Mouse (Mus musculus) liver, embryonic 15.5 days (tissue): ENCODE results near the gene Ophn1. TPM values are rescaled to one million over a fixed set of nuclear protein-coding genes. Genes with fewer than 3 reads are reported as not detected.

ENCODE experiments used
- ATAC-seq: fragments of 200-750 bp; cut with Nextera tagmentation; 2 replicates; pipeline ENCODE4 v1.8.0; 2017; ENCODE audit warnings: moderate number of reproducible peaks, mild to moderate bottlenecking, moderate library complexity; ENCODE audit not compliant: insufficient read depth
- H3K27ac ChIP-seq: fragments of 300-500 bp; sonication (generic); replicated peaks from 2 replicates; pipeline ENCODE4 v1.5.1; 2015; ENCODE audit warnings: mild to moderate bottlenecking, inconsistent platforms
- H3K27me3 ChIP-seq: fragments of 300-500 bp; sonication (generic); 2 replicates; pipeline ENCODE4 v1.6.1; 2015; ENCODE audit warnings: mild to moderate bottlenecking, inconsistent platforms
- H3K36me3 ChIP-seq: fragments of 300-500 bp; sonication (generic); replicated peaks from 2 replicates; pipeline ENCODE4 v1.6.1; 2015; ENCODE audit warnings: moderate library complexity, mild to moderate bottlenecking, inconsistent platforms
- H3K4me1 ChIP-seq: fragments of 300-500 bp; sonication (generic); replicated peaks from 2 replicates; pipeline ENCODE4 v1.6.1; 2015; ENCODE audit warnings: inconsistent platforms
- H3K4me2 ChIP-seq: fragments of 300-500 bp; sonication (generic); 2 replicates; pipeline ENCODE4 v1.6.1; 2015; ENCODE audit warnings: moderate library complexity, mild to moderate bottlenecking, inconsistent platforms
- H3K4me3 ChIP-seq: fragments of 300-500 bp; sonication (generic); replicated peaks from 2 replicates; pipeline ENCODE4 v1.5.1; 2015; ENCODE audit warnings: mild to moderate bottlenecking, inconsistent platforms
- H3K9ac ChIP-seq: fragments of 300-500 bp; sonication (generic); 2 replicates; pipeline ENCODE4 v1.6.1; 2015; ENCODE audit warnings: moderate library complexity, mild to moderate bottlenecking, inconsistent platforms
- H3K9me3 ChIP-seq: fragments of 300-500 bp; sonication (generic); replicated peaks from 2 replicates; pipeline ENCODE4 v1.6.1; 2016; ENCODE audit warnings: inconsistent platforms
- WGBS: fragments of 180-500 bp; shearing (Covaris S2); methylation state at CpG from one replicate; pipeline ENCODE4 v1.1.7; 2015; ENCODE audit warnings: mixed read lengths; ENCODE audit not compliant: insufficient replicate concordance; 5-methylcytosine and 5-hydroxymethylcytosine counted together
- polyA plus RNA-seq: library from polyadenylated mRNA; unstranded; fragments of >200 nt; fragmentation: Nextera tagmentation; extraction: Ambion mirVana; gene quantifications from 2 replicates; pipeline ENCODE4 v1.2.1, GENCODE M21; 2015

The Ophn1 gene
- polyA plus RNA-seq, 1 experiment from 2014 or later = 1.7 TPM

- Histone ChIP-seq H3K9ac (no peak overlapping the region), H3K4me1 (no peaks in the 10 kb centered on the region), H3K27ac (no peak overlapping the region), H3K4me2 (no peak overlapping the region), H3K36me3 (no peaks in the 10 kb centered on the region), H3K9me3 (no peaks in the 10 kb centered on the region), H3K27me3 (no peaks in the 10 kb centered on the region; the same call in 1 of the 2 replicates), H3K4me3 (no peak overlapping the region)
- 76% methylated on average over 1 of the region's 1 CpGs for WGBS
- no peak for ATAC-seq
Measured at GRCm38 (mm10) chrX:98835989-98836388, 54.8 kb downstream of the Ophn1 start.

- Histone ChIP-seq H3K9me3 (no peaks in the 10 kb centered on the region), H3K27me3 (no peaks in the 10 kb centered on the region), H3K27ac (no peak overlapping the region), H3K36me3 (no peaks in the 10 kb centered on the region), H3K4me1 (no peaks in the 10 kb centered on the region), H3K9ac (no peak overlapping the region), H3K4me2 (no peak overlapping the region), H3K4me3 (no peak overlapping the region)
- ATAC-seq = no peak
Measured at GRCm38 (mm10) chrX:98803813-98804212, 87.0 kb downstream of the Ophn1 start.

GRCm38 (mm10) chrX:98774247-98774950, 116.4 kb downstream of the Ophn1 start:
- Histone ChIP-seq H3K4me1 (no peaks in the 10 kb centered on the region), H3K4me3 (no peak overlapping the region), H3K27ac (no peak overlapping the region), H3K27me3 (no peaks in the 10 kb centered on the region), H3K36me3 (no peaks in the 10 kb centered on the region), H3K9ac (no peak overlapping the region), H3K4me2 (no peak overlapping the region), H3K9me3 (no peaks in the 10 kb centered on the region)
- WGBS = 28% methylated on average over 4 of the region's 4 CpGs
- no peak for ATAC-seq

- H3K9me3 ChIP-seq = no peaks in the 10 kb centered on the region
- H3K4me3 ChIP-seq = no peak overlapping the region
- no peaks in the 10 kb centered on the region for H3K36me3 ChIP-seq
- no peaks in the 10 kb centered on the region for H3K4me1 ChIP-seq
- H3K9ac ChIP-seq = no peak overlapping the region
- no peak overlapping the region for H3K4me2 ChIP-seq
- 50% methylated on average over 2 of the region's 2 CpGs for WGBS
- no peak overlapping the region for H3K27ac ChIP-seq
- H3K27me3 ChIP-seq = no peaks in the 10 kb centered on the region
- ATAC-seq = no peak
Measured at GRCm38 (mm10) chrX:98755089-98755488, 135.7 kb downstream of the Ophn1 start.

GRCm38 (mm10) chrX:98751279-98751817, 139.5 kb downstream of the Ophn1 start:
- H3K27ac ChIP-seq = no peak overlapping the region
- no peaks in the 10 kb centered on the region for H3K4me1 ChIP-seq
- 43% methylated on average over 1 of the region's 1 CpGs for WGBS
- no peak overlapping the region for H3K9ac ChIP-seq
- no peaks in the 10 kb centered on the region for H3K9me3 ChIP-seq
- no peaks in the 10 kb centered on the region for H3K27me3 ChIP-seq
- H3K4me3 ChIP-seq = no peak overlapping the region
- ATAC-seq = no peak
- H3K4me2 ChIP-seq = no peak overlapping the region
- H3K36me3 ChIP-seq = no peaks in the 10 kb centered on the region

- no peak overlapping the region for H3K9ac ChIP-seq
- no peaks in the 10 kb centered on the region for H3K4me1 ChIP-seq
- H3K4me2 ChIP-seq = no peak overlapping the region
- H3K27ac ChIP-seq = no peak overlapping the region
- no peaks in the 10 kb centered on the region for H3K36me3 ChIP-seq
- H3K9me3 ChIP-seq = no peaks in the 10 kb centered on the region
- no peaks in the 10 kb centered on the region for H3K27me3 ChIP-seq
- ATAC-seq = no peak
- H3K4me3 ChIP-seq = no peak overlapping the region
- 62% methylated on average over 5 of the region's 5 CpGs for WGBS
Measured at GRCm38 (mm10) chrX:98736758-98737157, 154.1 kb downstream of the Ophn1 start.

GRCm38 (mm10) chrX:98722991-98723390, 167.8 kb downstream of the Ophn1 start:
- Histone ChIP-seq H3K27me3 (no peaks in the 10 kb centered on the region), H3K4me3 (no peak overlapping the region), H3K4me1 (no peaks in the 10 kb centered on the region), H3K9me3 (no peaks in the 10 kb centered on the region), H3K27ac (no peak overlapping the region), H3K36me3 (no peaks in the 10 kb centered on the region), H3K9ac (no peak overlapping the region), H3K4me2 (no peak overlapping the region)
- 58% methylated on average over 10 of the region's 10 CpGs for WGBS
- ATAC-seq = no peak

- Histone ChIP-seq H3K27ac (no peak overlapping the region), H3K27me3 (no peaks in the 10 kb centered on the region), H3K9me3 (no peaks in the 10 kb centered on the region), H3K4me2 (no peak overlapping the region), H3K4me1 (no peaks in the 10 kb centered on the region), H3K4me3 (no peak overlapping the region), H3K9ac (no peak overlapping the region), H3K36me3 (no peaks in the 10 kb centered on the region)
- no peak for ATAC-seq
Measured at GRCm38 (mm10) chrX:98707766-98708165, 183.1 kb downstream of the Ophn1 start.

GRCm38 (mm10) chrX:98701635-98702034, 189.2 kb downstream of the Ophn1 start:
- Histone ChIP-seq H3K9me3 (no peaks in the 10 kb centered on the region), H3K36me3 (no peaks in the 10 kb centered on the region), H3K4me1 (no peaks in the 10 kb centered on the region), H3K9ac (no peak overlapping the region), H3K27ac (no peak overlapping the region), H3K4me3 (no peak overlapping the region), H3K4me2 (no peak overlapping the region), H3K27me3 (0 out of 2 replicates have a peak, but pooled peaks cover 3% of the 10 kb centered on the region)
- no peak for ATAC-seq
- 11% methylated on average over 4 of the region's 4 CpGs for WGBS

GRCm38 (mm10) chrX:98682603-98683002, 208.2 kb downstream of the Ophn1 start:
- no peak for ATAC-seq
- H3K36me3 ChIP-seq = no peaks in the 10 kb centered on the region
- no peaks in the 10 kb centered on the region for H3K9me3 ChIP-seq
- H3K4me1 ChIP-seq = no peaks in the 10 kb centered on the region
- H3K27ac ChIP-seq = no peak overlapping the region
- no peak overlapping the region for H3K4me3 ChIP-seq
- no peak overlapping the region for H3K4me2 ChIP-seq
- H3K27me3 ChIP-seq = no peaks in the 10 kb centered on the region
- no peak overlapping the region for H3K9ac ChIP-seq

GRCm38 (mm10) chrX:98681281-98681680, 209.5 kb downstream of the Ophn1 start:
- no peak overlapping the region for H3K27ac ChIP-seq
- H3K4me3 ChIP-seq = no peak overlapping the region
- no peak overlapping the region for H3K4me2 ChIP-seq
- ATAC-seq = no peak
- no peaks in the 10 kb centered on the region for H3K36me3 ChIP-seq
- no peak overlapping the region for H3K9ac ChIP-seq
- WGBS = 56% methylated on average over 2 of the region's 2 CpGs
- H3K4me1 ChIP-seq = no peaks in the 10 kb centered on the region
- no peaks in the 10 kb centered on the region for H3K9me3 ChIP-seq
- H3K27me3 ChIP-seq = no peaks in the 10 kb centered on the region

- no peak overlapping the region for H3K4me3 ChIP-seq
- no peaks in the 10 kb centered on the region for H3K4me1 ChIP-seq
- no peak overlapping the region for H3K9ac ChIP-seq
- no peaks in the 10 kb centered on the region for H3K36me3 ChIP-seq
- no peak overlapping the region for H3K4me2 ChIP-seq
- H3K9me3 ChIP-seq = no peaks in the 10 kb centered on the region
- H3K27me3 ChIP-seq = no peaks in the 10 kb centered on the region
- ATAC-seq = no peak
- no peak overlapping the region for H3K27ac ChIP-seq
Measured at GRCm38 (mm10) chrX:98670988-98671387, 219.8 kb downstream of the Ophn1 start.
